Mouse (Mus musculus) kidney, adult 8-10 months (tissue): ENCODE data around the gene Mmp14.
A peak's percentile ranks its signal among the peaks of the same experiment; 100 is the strongest.

Experiments used
- DNase-seq, 2 experiments: peaks; one replicate each; pipeline ENCODE4 v3.0.0; 2022

Mmp14 gene

GRCm38 (mm10) chr14:54477172-54477909, 45.9 kb downstream of the Mmp14 start:
- DNase-seq, result no peak

- peak; percentile 58 to 59 for DNase-seq
These were observed 48.1 kb downstream of the Mmp14 start for GRCm38 (mm10) chr14:54479451-54479920.

- no peak for DNase-seq
These were observed 49.3 kb downstream of the Mmp14 start for GRCm38 (mm10) chr14:54480673-54481072.

GRCm38 (mm10) chr14:54481402-54481801, 50.0 kb downstream of the Mmp14 start:
- no peak for DNase-seq

GRCm38 (mm10) chr14:54482498-54482897, 51.1 kb downstream of the Mmp14 start:
- peak in 1 of 2 experiments; percentile 47 for DNase-seq

GRCm38 (mm10) chr14:54485899-54486298, 54.5 kb downstream of the Mmp14 start:
- no peak for DNase-seq

GRCm38 (mm10) chr14:54487732-54488131, 56.3 kb downstream of the Mmp14 start:
- DNase-seq, result no peak

- DNase-seq, result no peak
These were observed 56.9 kb downstream of the Mmp14 start for GRCm38 (mm10) chr14:54488350-54488749.

GRCm38 (mm10) chr14:54492345-54493131, 61.1 kb downstream of the Mmp14 start:
- no peak for DNase-seq

- DNase-seq, result no peak
These were observed 61.8 kb downstream of the Mmp14 start for GRCm38 (mm10) chr14:54493236-54493635.

GRCm38 (mm10) chr14:54494234-54494633, 62.8 kb downstream of the Mmp14 start:
- DNase-seq, result peak; percentile 45 to 73
